Mouse (Mus musculus): ENCODE results near the gene Cmtr1. TPM values are rescaled to one million over a fixed set of nuclear protein-coding genes. Genes with fewer than 3 reads are reported as not detected.

Gene Cmtr1
- polyA plus RNA-seq, 1 experiment: 23.6 TPM

GRCm38 (mm10) chr17:29627285-29627684 lies 33.1 kb upstream of the Cmtr1 start:
- DNase-seq: peak; percentile 13
- H3K4me3 ChIP-seq (ENCODE audit: insufficient read depth, low read depth, low read length): no peak overlapping the region
- no peaks in the 10 kb centered on the region for H3K27me3 ChIP-seq (replicated peaks; ENCODE audit: control insufficient read depth, insufficient read depth, low read length)
- no peak for TF ChIP-seq POLR2A (IDR thresholded peaks at IDR 0.05; ENCODE audit: low read depth, low read length)
- no peak for TF ChIP-seq CTCF (conservative IDR thresholded peaks at IDR 0.05; ENCODE audit: insufficient read depth, insufficient read length, low read depth, low read length)
- no peak overlapping the region for H3K27ac ChIP-seq (ENCODE audit: insufficient read depth, low read depth, low read length)
- 65% methylated on average over 9 of the region's 9 CpGs for WGBS
- no peaks in the 10 kb centered on the region; the same call in 1 of the 2 replicates for H3K36me3 ChIP-seq (ENCODE audit: control insufficient read depth, insufficient read depth, low read length)
- no peaks in the 10 kb centered on the region for H3K4me1 ChIP-seq (ENCODE audit: control insufficient read depth, insufficient read depth, low read length)

- H3K27me3 ChIP-seq (replicated peaks; ENCODE audit: control insufficient read depth, insufficient read depth, low read length): no peaks in the 10 kb centered on the region
- no peak overlapping the region for H3K27ac ChIP-seq (ENCODE audit: insufficient read depth, low read depth, low read length)
- H3K4me1 ChIP-seq (ENCODE audit: control insufficient read depth, insufficient read depth, low read length): no peaks in the 10 kb centered on the region
- no peak for DNase-seq
- TF ChIP-seq POLR2A (IDR thresholded peaks at IDR 0.05; ENCODE audit: low read depth, low read length) (no peak), CTCF (conservative IDR thresholded peaks at IDR 0.05; ENCODE audit: insufficient read depth, insufficient read length, low read depth, low read length) (no peak)
- H3K36me3 ChIP-seq (ENCODE audit: control insufficient read depth, insufficient read depth, low read length): no peaks in the 10 kb centered on the region; the same call in 1 of the 2 replicates
- 90% methylated on average over 5 of the region's 5 CpGs for WGBS
- no peak overlapping the region for H3K4me3 ChIP-seq (ENCODE audit: insufficient read depth, low read depth, low read length)
Measured at GRCm38 (mm10) chr17:29628946-29629345, 31.4 kb upstream of the Cmtr1 start.

- H3K27me3 ChIP-seq (replicated peaks; ENCODE audit: control insufficient read depth, insufficient read depth, low read length): no peaks in the 10 kb centered on the region
- H3K4me3 ChIP-seq (ENCODE audit: insufficient read depth, low read depth, low read length): no peak overlapping the region
- H3K4me1 ChIP-seq (ENCODE audit: control insufficient read depth, insufficient read depth, low read length): no peaks in the 10 kb centered on the region
- TF ChIP-seq POLR2A (IDR thresholded peaks at IDR 0.05; ENCODE audit: low read depth, low read length) (no peak), CTCF (conservative IDR thresholded peaks at IDR 0.05; ENCODE audit: insufficient read depth, insufficient read length, low read depth, low read length) (no peak)
- no peak overlapping the region for H3K27ac ChIP-seq (ENCODE audit: insufficient read depth, low read depth, low read length)
- DNase-seq: no peak
- H3K36me3 ChIP-seq (ENCODE audit: control insufficient read depth, insufficient read depth, low read length): no peaks in the 10 kb centered on the region; the same call in 1 of the 2 replicates
- WGBS: 65% methylated on average over 5 of the region's 5 CpGs
Measured at GRCm38 (mm10) chr17:29629620-29630019, 30.8 kb upstream of the Cmtr1 start.

GRCm38 (mm10) chr17:29632312-29632711 lies 28.1 kb upstream of the Cmtr1 start:
- Histone ChIP-seq H3K4me1 (ENCODE audit: control insufficient read depth, insufficient read depth, low read length) (no peaks in the 10 kb centered on the region), H3K4me3 (ENCODE audit: insufficient read depth, low read depth, low read length) (no peak overlapping the region), H3K36me3 (ENCODE audit: control insufficient read depth, insufficient read depth, low read length) (no peaks in the 10 kb centered on the region), H3K27ac (ENCODE audit: insufficient read depth, low read depth, low read length) (no peak overlapping the region), H3K27me3 (replicated peaks; ENCODE audit: control insufficient read depth, insufficient read depth, low read length) (no peaks in the 10 kb centered on the region)
- TF ChIP-seq POLR2A (IDR thresholded peaks at IDR 0.05; ENCODE audit: low read depth, low read length) (no peak), CTCF (conservative IDR thresholded peaks at IDR 0.05; ENCODE audit: insufficient read depth, insufficient read length, low read depth, low read length) (no peak)
- DNase-seq: no peak
- 92% methylated on average over 11 of the region's 11 CpGs for WGBS

GRCm38 (mm10) chr17:29635492-29635891 lies 24.9 kb upstream of the Cmtr1 start:
- no peak for DNase-seq
- no peak overlapping the region for H3K4me3 ChIP-seq (ENCODE audit: insufficient read depth, low read depth, low read length)
- 85% methylated on average over 8 of the region's 8 CpGs for WGBS
- no peaks in the 10 kb centered on the region for H3K36me3 ChIP-seq (ENCODE audit: control insufficient read depth, insufficient read depth, low read length)
- TF ChIP-seq CTCF (conservative IDR thresholded peaks at IDR 0.05; ENCODE audit: insufficient read depth, insufficient read length, low read depth, low read length) (no peak), POLR2A (IDR thresholded peaks at IDR 0.05; ENCODE audit: low read depth, low read length) (no peak)
- H3K27ac ChIP-seq (ENCODE audit: insufficient read depth, low read depth, low read length): no peak overlapping the region
- H3K27me3 ChIP-seq (replicated peaks; ENCODE audit: control insufficient read depth, insufficient read depth, low read length): no peaks in the 10 kb centered on the region
- H3K4me1 ChIP-seq (ENCODE audit: control insufficient read depth, insufficient read depth, low read length): no peaks in the 10 kb centered on the region

- peak; percentile 29 for DNase-seq
- TF ChIP-seq POLR2A (IDR thresholded peaks at IDR 0.05; ENCODE audit: low read depth, low read length) (no peak), CTCF (conservative IDR thresholded peaks at IDR 0.05; ENCODE audit: insufficient read depth, insufficient read length, low read depth, low read length) (peak; percentile 59)
- Histone ChIP-seq H3K4me1 (ENCODE audit: control insufficient read depth, insufficient read depth, low read length) (no peaks in the 10 kb centered on the region), H3K36me3 (ENCODE audit: control insufficient read depth, insufficient read depth, low read length) (no peaks in the 10 kb centered on the region), H3K27ac (ENCODE audit: insufficient read depth, low read depth, low read length) (no peak overlapping the region), H3K4me3 (ENCODE audit: insufficient read depth, low read depth, low read length) (no peak overlapping the region), H3K27me3 (replicated peaks; ENCODE audit: control insufficient read depth, insufficient read depth, low read length) (no peaks in the 10 kb centered on the region)
- WGBS: 73% methylated on average over 5 of the region's 5 CpGs
Measured at GRCm38 (mm10) chr17:29636118-29636517, 24.3 kb upstream of the Cmtr1 start.

- DNase-seq: peak; percentile 17
- H3K27ac ChIP-seq (ENCODE audit: insufficient read depth, low read depth, low read length): no peak overlapping the region
- H3K36me3 ChIP-seq (ENCODE audit: control insufficient read depth, insufficient read depth, low read length): no peaks in the 10 kb centered on the region
- no peaks in the 10 kb centered on the region for H3K27me3 ChIP-seq (replicated peaks; ENCODE audit: control insufficient read depth, insufficient read depth, low read length)
- H3K4me1 ChIP-seq (ENCODE audit: control insufficient read depth, insufficient read depth, low read length): no peaks in the 10 kb centered on the region
- no peak overlapping the region for H3K4me3 ChIP-seq (ENCODE audit: insufficient read depth, low read depth, low read length)
- WGBS: 89% methylated on average over 4 of the region's 4 CpGs
- no peak for TF ChIP-seq CTCF (conservative IDR thresholded peaks at IDR 0.05; ENCODE audit: insufficient read depth, insufficient read length, low read depth, low read length)
- no peak for TF ChIP-seq POLR2A (IDR thresholded peaks at IDR 0.05; ENCODE audit: low read depth, low read length)
Measured at GRCm38 (mm10) chr17:29637377-29637776, 23.0 kb upstream of the Cmtr1 start.

All from kidney, adult 2 months (tissue).